Mouse (Mus musculus) lung, postnatal 36 days (tissue): Measurements from ENCODE around the gene Slc44a1.

Experiments
- DNase-seq: peaks from one replicate; pipeline ENCODE4 v3.0.0; 2022; ENCODE audit warnings: mixed read lengths

Slc44a1 gene

GRCm38 (mm10) chr4:53431585-53432234, 8.5 kb upstream of the Slc44a1 start:
- peak; percentile 65 for DNase-seq

- DNase-seq: peak; percentile 51
These were observed 3.0 kb upstream of the Slc44a1 start for GRCm38 (mm10) chr4:53437110-53437755.

DNA sequence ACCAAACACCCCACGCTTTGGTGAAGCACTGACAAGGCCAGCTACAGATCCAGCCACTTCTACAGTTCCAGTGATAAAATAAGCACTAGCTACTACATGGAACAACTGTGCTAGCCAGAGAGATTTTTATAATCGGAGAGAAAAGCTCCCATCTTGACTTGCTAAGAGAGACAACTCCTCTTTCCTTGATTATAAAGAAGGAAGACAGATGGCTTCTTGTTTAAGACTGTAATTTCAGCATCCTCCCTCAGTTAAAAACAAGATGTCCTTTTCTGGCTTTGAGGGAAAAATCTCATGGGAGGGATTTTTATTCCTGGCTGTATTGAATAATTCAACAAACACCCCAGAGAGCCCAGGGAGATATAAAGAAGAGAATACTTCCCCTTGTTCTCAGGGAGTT, 1.8 kb upstream of the Slc44a1 start:
- no peak for DNase-seq

- DNase-seq: no peak
These were observed 1.3 kb upstream of the Slc44a1 start for GRCm38 (mm10) chr4:53438836-53439480.

GRCm38 (mm10) chr4:53439636-53440009, 590 bp upstream of the Slc44a1 start:
- DNase-seq: no peak

DNA sequence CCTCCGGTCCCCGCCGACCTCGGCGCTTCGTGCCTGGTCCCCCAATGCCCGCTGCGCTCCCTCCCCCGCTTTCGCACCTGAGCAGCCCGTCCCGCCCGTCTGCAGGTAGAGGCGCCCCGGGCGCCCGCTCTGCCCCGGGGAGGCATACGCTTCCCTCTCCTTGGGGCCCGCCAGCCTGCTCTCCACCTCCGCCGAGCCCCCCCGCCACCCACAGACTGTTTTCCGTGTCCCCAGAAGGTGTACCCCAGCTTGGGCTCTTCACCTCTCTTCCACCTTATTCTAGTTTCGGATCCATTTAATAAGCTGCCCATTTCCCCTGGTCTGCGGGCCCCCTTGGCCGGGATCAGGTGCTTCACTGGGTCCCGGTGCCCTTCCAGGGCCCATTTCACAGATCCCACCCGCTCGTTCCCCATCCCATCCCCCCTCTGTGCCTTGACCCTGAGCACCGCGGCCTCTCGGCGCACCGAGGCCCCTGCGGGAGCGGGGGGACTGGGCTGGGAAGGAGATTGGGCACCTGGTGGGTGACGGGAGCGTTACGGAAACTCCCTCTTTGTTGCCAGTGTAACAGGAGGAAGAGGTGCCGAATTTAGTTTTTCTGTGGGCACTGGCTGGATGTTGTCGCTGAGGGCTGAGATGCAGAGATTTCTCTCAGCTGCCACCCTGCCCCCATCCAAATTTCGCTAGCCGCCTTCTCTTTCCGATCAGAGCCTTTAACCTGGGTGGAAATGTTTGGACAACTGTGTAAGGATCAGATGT, 781 bp downstream of the Slc44a1 start:
- DNase-seq: peak; percentile 35

GRCm38 (mm10) chr4:53441683-53442082, 1.5 kb downstream of the Slc44a1 start:
- DNase-seq: no peak

GRCm38 (mm10) chr4:53446216-53446615, 6.0 kb downstream of the Slc44a1 start:
- DNase-seq: no peak

GRCm38 (mm10) chr4:53447773-53448172, 7.6 kb downstream of the Slc44a1 start:
- DNase-seq: no peak

DNA sequence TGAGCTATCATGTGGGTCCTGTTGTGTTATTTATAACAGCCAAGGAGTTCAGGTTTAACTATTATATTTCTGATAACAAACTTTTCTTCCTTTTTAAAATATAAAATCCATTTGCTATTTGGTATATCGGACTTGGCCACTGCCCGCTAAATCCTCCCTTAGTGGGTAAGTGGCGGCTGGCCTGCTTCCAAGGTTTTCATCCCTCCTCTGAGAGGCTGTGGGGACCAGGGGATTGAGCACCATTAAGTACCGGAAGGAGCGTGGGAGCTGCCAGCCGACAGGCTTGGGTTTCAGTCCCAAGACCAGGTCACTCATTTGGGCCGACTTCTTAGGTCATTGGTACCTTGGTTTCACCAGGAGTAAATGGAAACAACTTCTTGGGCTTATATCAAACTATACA, 10.5 kb downstream of the Slc44a1 start:
- peak; percentile 17 for DNase-seq

DNA sequence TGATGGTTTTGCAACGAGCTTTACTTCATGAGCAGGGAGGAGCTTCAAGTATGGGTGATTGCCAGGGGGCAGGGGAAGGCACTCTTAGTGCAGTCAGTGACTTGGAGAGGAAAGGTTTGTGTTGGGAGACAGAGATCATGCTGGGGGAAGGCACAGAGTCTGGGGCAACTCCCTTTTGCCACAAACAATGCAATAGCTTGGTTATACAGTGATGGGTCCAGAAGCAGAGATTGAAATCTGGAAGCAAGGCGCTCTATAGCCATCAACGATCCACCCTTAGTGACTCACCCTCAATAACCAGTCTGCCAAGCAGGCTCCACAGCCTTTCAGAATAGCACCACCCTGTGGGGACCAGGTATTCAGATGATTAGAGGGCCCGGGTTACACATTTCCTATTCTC, 11.7 kb downstream of the Slc44a1 start:
- peak; percentile 74 for DNase-seq

DNA sequence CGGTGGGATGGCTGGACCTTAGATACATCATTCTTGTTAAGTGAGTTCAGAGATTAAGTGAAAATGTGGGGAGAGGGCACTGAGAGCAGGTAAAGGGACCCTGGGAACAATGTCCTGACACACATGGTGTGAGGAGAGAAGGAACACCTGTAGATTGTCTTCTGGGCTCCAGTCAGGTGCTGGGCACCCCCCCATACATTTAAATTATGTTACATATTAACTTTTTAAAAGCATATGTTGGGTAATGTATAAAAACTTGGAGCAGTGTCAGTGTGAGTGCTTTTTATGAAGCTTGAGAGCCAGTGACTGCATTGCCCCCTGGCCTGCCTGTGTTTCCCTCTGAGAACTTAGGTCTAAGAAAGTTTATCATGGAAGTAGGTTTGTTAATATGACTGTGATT, 12.2 kb downstream of the Slc44a1 start:
- no peak for DNase-seq

- no peak for DNase-seq
These were observed 13.0 kb downstream of the Slc44a1 start for GRCm38 (mm10) chr4:53452976-53453889.

- no peak for DNase-seq
These were observed 15.7 kb downstream of the Slc44a1 start for GRCm38 (mm10) chr4:53455885-53456284.

GRCm38 (mm10) chr4:53456570-53456969, 16.4 kb downstream of the Slc44a1 start:
- DNase-seq: no peak

DNA sequence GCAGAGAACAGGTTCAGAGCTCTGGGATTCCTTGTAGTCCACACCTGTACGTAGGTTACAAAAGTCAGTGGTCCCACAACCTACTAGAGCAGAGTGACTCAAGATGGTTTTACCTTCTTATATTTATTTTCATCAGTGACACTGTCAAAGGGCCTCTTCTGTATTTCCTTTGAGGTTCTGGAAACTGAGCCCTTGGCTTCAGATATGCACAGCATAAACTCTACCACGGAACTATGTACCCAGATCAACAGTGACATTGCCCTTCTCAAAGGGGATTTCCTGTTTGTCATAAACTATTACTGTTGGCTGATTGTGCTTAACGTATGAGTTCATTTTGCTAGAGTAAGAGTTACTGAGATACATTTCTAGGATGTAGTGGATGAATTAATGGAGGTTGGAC, 18.3 kb downstream of the Slc44a1 start:
- no peak for DNase-seq

- no peak for DNase-seq
These were observed 19.5 kb downstream of the Slc44a1 start for GRCm38 (mm10) chr4:53459697-53460096.

GRCm38 (mm10) chr4:53461026-53461425, 20.8 kb downstream of the Slc44a1 start:
- DNase-seq: no peak

DNA sequence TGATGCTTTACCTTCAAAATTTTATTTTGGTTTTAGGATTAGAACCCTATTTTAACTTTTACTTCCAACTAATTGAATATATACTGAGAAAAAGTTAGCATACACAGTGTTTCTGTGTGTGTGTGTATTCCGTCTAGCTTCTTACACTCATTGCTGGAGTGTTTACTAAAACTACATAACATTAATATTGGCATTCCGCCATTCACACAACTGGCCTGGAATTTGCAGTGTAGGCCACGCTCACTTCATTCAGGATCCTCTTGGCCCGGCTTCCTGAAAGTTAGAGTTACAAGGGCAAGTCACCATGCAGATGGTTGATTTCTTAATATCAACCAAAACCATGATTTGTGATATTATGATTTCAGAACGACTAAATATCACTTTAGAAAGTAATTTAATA, 21.9 kb downstream of the Slc44a1 start:
- DNase-seq: peak; percentile 38

DNA sequence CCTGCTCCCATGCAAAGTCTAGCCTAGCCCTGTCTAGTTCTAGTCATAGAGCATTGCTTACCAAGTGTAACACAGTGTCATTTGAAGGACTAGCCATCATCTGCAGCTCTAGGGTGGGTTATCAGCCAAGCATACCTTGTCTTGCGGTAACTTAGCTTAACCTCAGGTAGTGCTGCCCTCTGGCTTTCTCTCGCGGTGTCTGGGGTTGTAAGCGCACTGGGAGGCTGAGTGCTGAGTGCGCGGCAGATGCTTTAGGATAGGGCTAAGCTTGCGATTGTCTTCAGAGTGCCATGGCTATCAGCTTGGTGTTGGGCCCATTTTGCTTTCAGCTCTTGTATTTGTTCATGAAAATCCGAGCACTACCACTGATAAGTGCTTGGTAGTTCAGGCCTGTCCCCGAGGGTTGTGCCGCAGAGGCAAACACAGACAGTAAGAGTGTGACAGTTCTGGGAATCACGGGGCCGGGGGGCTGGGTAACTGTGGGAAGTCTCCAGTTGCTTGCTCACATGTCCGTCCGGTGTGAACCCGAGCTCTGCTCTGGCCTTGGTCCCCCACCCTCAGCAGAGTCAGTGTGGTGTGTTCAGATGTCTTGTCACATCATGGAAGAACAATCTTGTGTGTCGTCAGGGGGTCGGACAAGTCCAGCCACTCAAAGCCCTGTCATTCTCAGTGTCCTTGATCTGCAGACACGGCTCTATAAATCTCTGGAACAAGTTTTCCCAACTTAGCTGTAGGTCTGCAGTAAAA, 22.5 kb downstream of the Slc44a1 start:
- no peak for DNase-seq

DNA sequence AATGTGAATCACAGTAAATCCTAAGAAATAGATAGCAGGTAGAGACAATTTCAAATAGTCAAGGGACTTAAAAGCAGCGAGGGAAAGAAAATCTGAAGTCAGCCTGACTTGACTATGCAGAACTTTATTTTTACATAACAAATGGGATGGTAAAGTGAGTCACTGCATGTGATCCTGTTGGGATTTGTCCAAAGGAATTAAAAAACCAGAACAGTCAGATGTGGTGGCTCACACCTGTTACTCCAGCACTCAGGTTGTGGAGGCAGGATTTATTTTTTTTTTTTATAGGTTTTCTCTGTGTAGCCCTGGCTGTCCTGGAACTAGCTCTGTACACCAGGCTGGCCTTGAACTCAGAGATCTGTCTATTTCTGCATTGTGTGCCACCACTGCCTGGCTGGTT, 25.7 kb downstream of the Slc44a1 start:
- DNase-seq: no peak

GRCm38 (mm10) chr4:53469007-53469406, 28.8 kb downstream of the Slc44a1 start:
- peak; percentile 18 for DNase-seq
